Mouse (Mus musculus): Measurements from ENCODE around the gene Plekha1.

- no peak for TF ChIP-seq CTCF (IDR thresholded peaks at IDR 0.05; ENCODE audit: low read depth, low read length)
- TF ChIP-seq POLR2AphosphoS5 (IDR thresholded peaks at IDR 0.05; ENCODE audit: insufficient replicate concordance, low read depth, low read length): no peak
- no peak for TF ChIP-seq GATA1 (IDR thresholded peaks at IDR 0.05; ENCODE audit: borderline replicate concordance, low read length)
- no peak for TF ChIP-seq GATA2 (IDR thresholded peaks at IDR 0.05; ENCODE audit: borderline replicate concordance, low read depth, low read length)
Measured at GRCm38 (mm10) chr7:130898373-130898772, 32.8 kb downstream of the Plekha1 start.
